Comparison of ENCODE assay signal across 9 mouse cellular contexts in genomic region chr17:33439148-33439547, GRCm38 (mm10). TPM values are rescaled to one million over a fixed set of nuclear protein-coding genes. Genes with fewer than 3 reads are reported as not detected.
DNase-seq lines count a peak whose midpoint lies in the region; ATAC-seq and TF ChIP-seq lines count a peak whose summit lies in the region.
"Had no signal": no experiment of that assay in that cellular context is flagged by ENCODE, and none has a peak within 500 bp of the region (broad histone marks: within the 10 kb centered on the region; RNA-seq: fewer than 3 reads in every experiment).

No protein-coding gene starts in this region.

- no peak for ATAC-seq in liver, embryonic 12.5 days
- peak; percentile 83 for ATAC-seq in neutrophil, adult 5-6 weeks (ENCODE audit: extremely low read depth, insufficient number of reproducible peaks, low FRiP score, poor library complexity, severe bottlenecking)

- no peak overlapping the region for H3K9ac ChIP-seq in liver, embryonic 12.5 days

- peak; percentile 55 for TF ChIP-seq CTCF in kidney, adult 2 months (conservative IDR thresholded peaks at IDR 0.05; ENCODE audit: insufficient read depth, insufficient read length, low read depth, low read length)
- TF ChIP-seq CTCF in thymus, adult 2 months (IDR thresholded peaks at IDR 0.05; ENCODE audit: borderline replicate concordance, control insufficient read depth, extremely low read depth, insufficient read depth, low read length, poor library complexity) = no peak

- no peaks in the 10 kb centered on the region for H3K9me3 ChIP-seq in liver, embryonic 12.5 days (replicated peaks)
- no peaks in the 10 kb centered on the region for H3K9me3 ChIP-seq in limb, embryonic 10.5 days (replicated peaks)

- 58% methylated on average over 1 of the region's 1 CpGs for WGBS in liver, embryonic 12.5 days (ENCODE audit: insufficient replicate concordance)
- WGBS in kidney, adult 2 months = 77% methylated on average over 1 of the region's 1 CpGs
- 75% methylated on average over 1 of the region's 1 CpGs for WGBS in limb, embryonic 10.5 days
- 79% methylated on average over 1 of the region's 1 CpGs for WGBS in thymus, adult 2 months

- H3K4me2 ChIP-seq in liver, embryonic 12.5 days = no peak overlapping the region

- H3K36me3 ChIP-seq in liver, embryonic 12.5 days = no peaks in the 10 kb centered on the region
- H3K36me3 ChIP-seq in kidney, adult 2 months (ENCODE audit: control insufficient read depth, insufficient read depth, low read length) = no peaks in the 10 kb centered on the region
- H3K36me3 ChIP-seq in limb, embryonic 10.5 days = no peaks in the 10 kb centered on the region
- no peaks in the 10 kb centered on the region for H3K36me3 ChIP-seq in thymus, adult 2 months (ENCODE audit: control insufficient read depth, insufficient read depth, low read length)

- no peak overlapping the region for H3K27ac ChIP-seq in liver, embryonic 12.5 days
- no peak overlapping the region for H3K27ac ChIP-seq in kidney, adult 2 months (ENCODE audit: insufficient read depth, low read depth, low read length)
- H3K27ac ChIP-seq in limb, embryonic 10.5 days = no peak overlapping the region
- H3K27ac ChIP-seq in thymus, adult 2 months (ENCODE audit: control insufficient read depth, insufficient read depth, low read length) = no peak overlapping the region

- peak; percentile 74 for DNase-seq in liver
- DNase-seq in cerebellum, adult 18-20 months = peak; percentile 88 to 89
- DNase-seq in frontal cortex, adult 2 months (ENCODE audit: extremely low spot score in 1 of 2, low spot score in 1 of 2) = peak; percentile 40 to 86
- DNase-seq in kidney, adult 2 months = peak; percentile 83
- peak; percentile 73 for DNase-seq in limb, embryonic 10.5 days (ENCODE audit: low spot score)
- peak; percentile 85 for DNase-seq in thymus, adult 2 months

- TF ChIP-seq POLR2A in kidney, adult 2 months (IDR thresholded peaks at IDR 0.05; ENCODE audit: low read depth, low read length) = no peak
- TF ChIP-seq POLR2A in thymus, adult 2 months (IDR thresholded peaks at IDR 0.05; ENCODE audit: control insufficient read depth, extremely low read depth, insufficient read depth, low read length, poor library complexity) = no peak

- H3K27me3 ChIP-seq in liver, embryonic 12.5 days (replicated peaks) = no peaks in the 10 kb centered on the region
- H3K27me3 ChIP-seq in kidney, adult 2 months (replicated peaks; ENCODE audit: control insufficient read depth, insufficient read depth, low read length) = no peaks in the 10 kb centered on the region
- H3K27me3 ChIP-seq in limb, embryonic 10.5 days (ENCODE audit: low read depth, poor library complexity, severe bottlenecking) = no peaks in the 10 kb centered on the region
- no peaks in the 10 kb centered on the region for H3K27me3 ChIP-seq in thymus, adult 2 months (ENCODE audit: control insufficient read depth, insufficient read depth, low read length)

- peaks cover 17% of the 10 kb centered on the region for H3K4me1 ChIP-seq in liver, embryonic 12.5 days
- no peaks in the 10 kb centered on the region for H3K4me1 ChIP-seq in kidney, adult 2 months (ENCODE audit: control insufficient read depth, insufficient read depth, low read length)
- H3K4me1 ChIP-seq in limb, embryonic 10.5 days = no peaks in the 10 kb centered on the region
- H3K4me1 ChIP-seq in thymus, adult 2 months (replicated peaks; ENCODE audit: control insufficient read depth, insufficient read depth, low read length) = no peaks in the 10 kb centered on the region

- H3K4me3 ChIP-seq in liver, embryonic 12.5 days = no peak overlapping the region
- H3K4me3 ChIP-seq in kidney, adult 2 months (ENCODE audit: insufficient read depth, low read depth, low read length) = no peak overlapping the region
- no peak overlapping the region for H3K4me3 ChIP-seq in limb, embryonic 10.5 days
- no peak overlapping the region for H3K4me3 ChIP-seq in thymus, adult 2 months (ENCODE audit: control insufficient read depth, insufficient read depth, low read length)
- H3K4me3 ChIP-seq: erythroblast, embryonic 14.5 days had no signal

RNA-seq across cellular contexts. Expression of gene Actl9, which starts 6.5 kb away (rescaled TPM):
- polyA plus RNA-seq in liver, embryonic 12.5 days (2016; fragmentation: Nextera tagmentation; extraction: Ambion mirVana) = not detected in 2 replicates
- polyA plus RNA-seq in frontal cortex, adult 2 months (2012; rRNA removed) = 0.19 and 0.28 TPM in 2 replicates
- polyA plus RNA-seq in kidney, adult 2 months (2012; rRNA removed) = 0.33 and 0.53 TPM in 2 replicates
- not detected in 2 replicates for polyA plus RNA-seq in limb, embryonic 10.5 days (2016; fragmentation: Nextera tagmentation; extraction: Ambion mirVana)
- not detected in 2 replicates for total RNA-seq in neutrophil, adult 5-6 weeks (2017)
- polyA plus RNA-seq in thymus, adult 2 months (2012; rRNA removed) = 0.18 and 0.27 TPM in 2 replicates
- polyA plus RNA-seq: erythroblast, embryonic 14.5 days had no signal

RNA-seq across cellular contexts. Expression of gene Zfp101, which starts 44.7 kb away (rescaled TPM):
- polyA plus RNA-seq in liver, embryonic 12.5 days (2016; fragmentation: Nextera tagmentation; extraction: Ambion mirVana) = 9.1 TPM in 2 replicates
- 9.1 and 9.2 TPM in 2 replicates for polyA plus RNA-seq in frontal cortex, adult 2 months (2012; rRNA removed)
- polyA plus RNA-seq in kidney, adult 2 months (2012; rRNA removed) = 1.8 and 2.1 TPM in 2 replicates
- polyA plus RNA-seq in limb, embryonic 10.5 days (2016; fragmentation: Nextera tagmentation; extraction: Ambion mirVana) = 19.7 and 25.5 TPM in 2 replicates
- 17.2 and 18.7 TPM in 2 replicates for total RNA-seq in neutrophil, adult 5-6 weeks (2017)
- polyA plus RNA-seq in thymus, adult 2 months (2012; rRNA removed) = 5.9 and 6.3 TPM in 2 replicates
